Mouse (Mus musculus) inflammation-experienced regulatory T-cells (primary cell): ENCODE measurements around the gene Bcas3. TPM values are rescaled to one million over a fixed set of nuclear protein-coding genes. Genes with fewer than 3 reads are reported as not detected.

Experiments
- polyA plus RNA-seq, 2 experiments: library from polyadenylated mRNA; unstranded; fragments of 100-300 nt; shearing (Covaris generic); gene quantifications; one replicate each; pipeline ENCODE4 v1.2.1; 2017

Bcas3 gene
- 10 to 100 TPM; 43.7 to 62.6 TPM for polyA plus RNA-seq

DNA sequence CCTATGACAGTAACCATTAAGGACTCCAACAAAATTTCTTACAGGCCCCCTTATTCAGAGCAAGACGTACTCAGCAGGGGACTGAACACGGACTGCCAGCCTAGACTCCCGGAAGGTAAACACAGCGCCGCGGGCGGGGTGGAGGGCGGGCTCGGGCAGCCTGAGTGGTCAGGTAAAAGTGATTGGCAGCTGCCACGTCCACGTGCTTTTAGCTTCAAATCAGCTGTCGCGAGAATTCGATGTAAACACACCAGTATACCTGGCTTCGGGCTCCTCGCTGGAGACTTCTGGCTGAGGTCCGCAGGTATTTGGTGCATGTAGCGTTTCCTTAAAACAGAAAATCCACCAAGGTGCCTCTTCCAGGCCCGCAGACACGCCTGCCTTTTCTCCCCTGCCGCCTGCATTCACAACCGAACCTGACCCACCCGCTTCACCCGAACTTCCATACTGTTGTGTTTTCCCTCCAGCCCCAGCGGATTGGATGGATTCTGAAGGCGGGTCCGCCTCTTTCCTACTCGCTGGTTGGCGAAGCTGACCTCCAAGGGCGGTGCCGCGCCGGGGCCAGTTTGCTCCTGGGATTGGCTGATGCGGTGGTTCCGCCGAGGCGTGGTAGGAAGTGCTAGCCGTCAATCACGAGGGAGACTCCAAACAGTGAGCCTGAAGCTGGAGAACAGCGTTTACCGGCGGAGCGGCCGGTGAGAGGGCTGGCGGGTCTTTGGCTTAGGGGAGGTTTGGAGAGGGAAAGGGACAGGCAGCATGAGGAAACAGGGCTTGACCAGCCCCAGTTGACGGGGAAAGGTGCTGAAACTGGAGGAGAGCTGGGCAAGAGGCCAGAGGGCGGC, at the start of gene Bcas3:
Bcas3 (plus strand) TSS at position 629 of the 842 bp plus-strand sequence.

GRCm38 (mm10) chr11:85310713-85311574, 42.0 kb upstream of the Bcas3 start, which contains the start of gene Ppm1d:
Ppm1d (plus strand) TSS chr11:85311244.

DNA sequence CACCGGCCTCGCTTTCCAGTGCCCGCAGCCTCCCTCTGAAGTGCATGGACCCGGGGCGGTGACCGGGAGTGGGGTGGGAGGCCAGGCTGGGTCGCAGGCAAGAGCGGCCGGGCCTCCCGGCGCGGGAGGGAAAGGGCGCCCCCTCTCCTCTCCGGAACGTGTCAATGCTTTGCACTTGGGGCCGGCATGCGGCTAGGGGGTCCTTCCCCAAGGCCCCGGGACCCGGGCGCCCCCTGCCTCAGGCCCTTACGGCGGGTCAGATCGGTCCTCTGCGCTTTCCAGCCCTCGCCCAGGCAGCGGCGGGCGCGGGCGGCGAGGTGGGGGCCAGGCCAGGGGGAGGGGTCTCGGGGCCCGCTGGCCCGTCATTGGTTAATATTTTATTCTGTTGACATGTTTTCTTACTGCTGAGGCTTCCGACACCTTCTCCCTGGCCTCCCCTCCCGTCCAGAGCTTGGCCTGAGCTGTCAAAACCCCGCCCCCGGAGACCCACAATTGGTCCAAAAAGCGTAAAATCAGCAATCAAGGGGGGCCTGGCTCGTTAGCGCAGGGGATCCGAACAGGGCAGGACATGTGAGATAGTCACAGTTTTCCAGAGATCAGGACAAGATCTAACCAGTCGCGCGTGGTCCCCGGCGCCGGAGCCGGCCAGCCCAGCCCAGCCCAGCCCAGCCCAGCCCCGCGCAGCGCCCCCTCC, 479.4 kb downstream of the Bcas3 start, which contains the start of gene Tbx2:
Tbx2 (plus strand) TSS at position 321 of the 694 bp plus-strand sequence.

GRCm38 (mm10) chr11:85850233-85850632, 497.3 kb downstream of the Bcas3 start, which contains the start of gene Gm11444:
Gm11444 (minus strand) TSS chr11:85850333.

Other genes with a start within 250 kb of the Bcas3 start
- 10 to 100 TPM; 11.9 to 17.4 TPM for gene Usp32, start 213.0 kb upstream of the Bcas3 start, polyA plus RNA-seq
- not detected for gene 1700125H20Rik, start 182.8 kb upstream of the Bcas3 start, polyA plus RNA-seq
- gene Appbp2, start 118.0 kb upstream of the Bcas3 start, polyA plus RNA-seq: 10 to 100 TPM; 23.6 to 28.7 TPM
- 10 to 100 TPM; 27.7 to 30.1 TPM for gene Ppm1d, start 41.9 kb upstream of the Bcas3 start, polyA plus RNA-seq